Mouse (Mus musculus): ENCODE measurements around the gene Ptpro.

DNA sequence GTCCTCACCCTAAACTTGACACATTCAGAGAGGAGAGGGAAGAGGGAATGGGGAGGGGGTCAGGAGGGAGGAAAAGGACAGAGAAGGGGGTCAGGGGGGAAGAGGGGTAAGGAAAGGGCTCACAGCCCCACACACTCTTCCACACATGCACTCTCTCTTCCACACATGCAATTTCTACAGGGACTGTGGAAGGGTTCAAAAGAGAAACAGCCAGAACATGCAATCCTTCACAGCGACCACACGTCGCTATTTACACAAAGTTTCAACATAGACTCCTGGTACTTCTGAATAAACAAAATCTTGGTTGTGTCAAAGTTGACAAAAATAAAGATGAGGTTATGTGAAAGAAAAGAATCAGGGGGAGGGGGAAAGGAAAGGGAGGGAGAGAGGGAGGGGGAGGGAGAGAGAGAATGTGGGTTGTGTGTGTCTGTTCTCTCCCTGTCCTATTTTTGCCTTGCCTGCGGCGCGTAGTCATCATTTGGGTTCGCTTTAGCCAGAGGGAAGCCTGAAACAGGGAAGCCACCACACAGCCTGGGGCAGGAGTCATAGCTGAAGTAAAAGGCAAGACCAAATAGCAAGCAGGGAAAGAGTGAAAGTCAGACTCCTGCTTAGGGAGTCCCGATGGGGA lies 245.2 kb downstream of the Ptpro start:
- no peak for TF ChIP-seq CTCF (IDR thresholded peaks at IDR 0.05; ENCODE audit: borderline replicate concordance, insufficient read depth, low read depth, low read length)
- TF ChIP-seq POLR2A (IDR thresholded peaks at IDR 0.05; ENCODE audit: borderline replicate concordance, insufficient read depth, low read length) = no peak

All from cerebellum, adult 2 months (tissue).